Mouse (Mus musculus): ENCODE data around the gene Col6a2. TPM values are rescaled to one million over a fixed set of nuclear protein-coding genes. Genes with fewer than 3 reads are reported as not detected.

Gene Col6a2
- polyA plus RNA-seq (2015; fragmentation: Nextera tagmentation; extraction: Ambion mirVana), result 90.2 and 125 TPM in 2 replicates

DNA sequence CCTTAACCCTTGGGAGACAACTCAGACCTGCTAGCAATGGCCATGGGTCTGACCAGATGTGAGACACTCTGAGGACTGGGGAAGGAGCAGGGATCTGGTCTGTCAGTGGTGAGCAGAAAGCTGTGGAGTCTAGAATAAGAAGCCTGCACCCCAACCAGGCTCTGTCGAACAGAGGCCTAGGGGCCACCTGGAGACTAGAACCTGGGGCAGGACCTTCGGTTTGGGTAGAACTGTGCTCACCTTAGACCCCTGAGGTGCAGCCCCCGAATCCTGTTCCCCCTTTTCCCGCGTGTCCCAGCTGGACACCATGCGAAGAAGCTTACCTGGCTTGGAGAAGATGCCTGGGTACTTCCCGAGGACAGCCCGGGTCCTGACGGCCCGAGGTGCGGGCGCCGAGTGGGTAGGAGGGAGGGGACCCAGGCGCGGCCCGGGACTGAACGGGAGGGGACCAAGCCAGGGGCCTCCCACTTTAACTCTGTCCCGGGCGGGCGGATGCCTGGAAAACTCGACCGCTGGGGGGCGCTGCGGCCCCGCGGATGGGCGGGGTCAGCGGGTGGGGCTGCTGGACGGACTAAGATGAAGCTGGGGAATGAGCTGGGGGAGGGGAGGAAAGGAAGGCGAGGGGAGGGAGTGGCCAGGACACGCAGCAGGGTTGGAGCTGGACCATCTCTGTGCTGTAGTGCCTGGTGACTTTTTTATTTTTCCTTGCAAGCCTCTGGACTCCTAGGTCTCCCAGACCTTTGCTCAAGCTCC lies at the start of gene Col6a2:
Gene Col6a2, minus strand, starts transcription at position 703 of the 753 bp plus-strand sequence.
- H3K9me3 ChIP-seq (replicated peaks), result no peaks in the 10 kb centered on the region
- ATAC-seq (replicated peaks; ENCODE audit: insufficient number of reproducible peaks, insufficient read depth, low FRiP score, low read depth), result peak; percentile 90
- WGBS, result 4% methylated on average over 30 of the region's 31 CpGs
- H3K4me3 ChIP-seq, result peak within 1 kb of the TSS; percentile 65
- H3K4me1 ChIP-seq (replicated peaks), result peaks cover 14% of the 10 kb centered on the region
- peak within 1 kb of the TSS; percentile 71 for H3K27ac ChIP-seq
- peak within 1 kb of the TSS; percentile 75 for H3K9ac ChIP-seq
- H3K36me3 ChIP-seq, result no peaks in the 10 kb centered on the region
- H3K4me2 ChIP-seq, result peak within 1 kb of the TSS; percentile 73
- no peaks in the 10 kb centered on the region for H3K27me3 ChIP-seq

- H3K9ac ChIP-seq, result no peak overlapping the region
- H3K36me3 ChIP-seq, result no peaks in the 10 kb centered on the region
- no peak overlapping the region for H3K27ac ChIP-seq
- no peak overlapping the region for H3K4me3 ChIP-seq
- no peaks in the 10 kb centered on the region for H3K9me3 ChIP-seq (replicated peaks)
- no peaks in the 10 kb centered on the region for H3K27me3 ChIP-seq
- H3K4me1 ChIP-seq (replicated peaks), result no peaks in the 10 kb centered on the region
- 76% methylated on average over 9 of the region's 9 CpGs for WGBS
- H3K4me2 ChIP-seq, result no peak overlapping the region
- ATAC-seq (replicated peaks; ENCODE audit: insufficient number of reproducible peaks, insufficient read depth, low FRiP score, low read depth), result no peak
Observed at GRCm38 (mm10) chr10:76671939-76672338, 48.5 kb upstream of the Col6a2 start.

- Histone ChIP-seq H3K4me3 (no peak overlapping the region), H3K4me2 (no peak overlapping the region), H3K27me3 (no peaks in the 10 kb centered on the region), H3K27ac (peak overlapping the region; percentile 8; the same call in 1 of the 2 replicates), H3K9ac (no peak overlapping the region), H3K4me1 (replicated peaks) (no peaks in the 10 kb centered on the region), H3K36me3 (no peaks in the 10 kb centered on the region), H3K9me3 (replicated peaks) (peaks cover 5% of the 10 kb centered on the region; the same call in 1 of the 2 replicates)
- peak; percentile 51; the same call in 1 of the 2 replicates for ATAC-seq (replicated peaks; ENCODE audit: insufficient number of reproducible peaks, insufficient read depth, low FRiP score, low read depth)
- 50% methylated on average over 7 of the region's 7 CpGs for WGBS
Observed at GRCm38 (mm10) chr10:76668947-76669284, 45.5 kb upstream of the Col6a2 start.

GRCm38 (mm10) chr10:76668261-76668946 lies 45.0 kb upstream of the Col6a2 start:
- Histone ChIP-seq H3K4me3 (no peak overlapping the region), H3K27me3 (no peaks in the 10 kb centered on the region), H3K4me1 (replicated peaks) (no peaks in the 10 kb centered on the region), H3K36me3 (no peaks in the 10 kb centered on the region), H3K9ac (no peak overlapping the region), H3K4me2 (no peak overlapping the region), H3K9me3 (replicated peaks) (peaks cover 5% of the 10 kb centered on the region; the same call in 1 of the 2 replicates), H3K27ac (0 out of 2 replicates have a peak overlapping the region, but pooled peaks have one; percentile 10)
- 71% methylated on average over 4 of the region's 4 CpGs for WGBS
- no peak; the same call in 1 of the 2 replicates for ATAC-seq (replicated peaks; ENCODE audit: insufficient number of reproducible peaks, insufficient read depth, low FRiP score, low read depth)

GRCm38 (mm10) chr10:76667197-76667805 lies 43.9 kb upstream of the Col6a2 start:
- Histone ChIP-seq H3K4me1 (replicated peaks) (no peaks in the 10 kb centered on the region), H3K9ac (no peak overlapping the region), H3K27ac (no peak overlapping the region), H3K9me3 (replicated peaks) (peaks cover 5% of the 10 kb centered on the region; the same call in 1 of the 2 replicates), H3K27me3 (no peaks in the 10 kb centered on the region), H3K4me3 (no peak overlapping the region), H3K36me3 (no peaks in the 10 kb centered on the region), H3K4me2 (no peak overlapping the region)
- 79% methylated on average over 1 of the region's 1 CpGs for WGBS
- no peak for ATAC-seq (replicated peaks; ENCODE audit: insufficient number of reproducible peaks, insufficient read depth, low FRiP score, low read depth)

DNA sequence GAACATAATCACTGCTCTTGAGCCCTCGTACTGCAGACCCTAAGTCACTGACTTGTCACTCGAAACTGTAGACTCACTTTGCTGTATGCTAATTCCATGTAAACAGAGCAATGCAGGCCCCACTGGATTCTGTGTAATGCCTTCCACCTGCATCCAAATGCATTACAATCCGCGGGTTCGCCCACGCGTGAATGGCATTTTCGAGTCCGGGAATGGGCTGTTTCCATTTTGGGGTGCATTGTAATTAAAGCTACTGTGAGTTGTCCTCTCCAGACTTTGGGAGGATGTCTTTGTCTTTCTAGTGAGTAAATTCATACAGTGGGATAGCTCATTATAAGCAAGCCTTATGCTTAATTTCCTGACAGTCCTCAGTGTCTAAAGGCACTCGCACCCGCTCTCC lies 42.1 kb upstream of the Col6a2 start:
- no peak overlapping the region for H3K9ac ChIP-seq
- peaks cover 5% of the 10 kb centered on the region; the same call in 1 of the 2 replicates for H3K9me3 ChIP-seq (replicated peaks)
- H3K4me3 ChIP-seq, result no peak overlapping the region
- no peak overlapping the region for H3K4me2 ChIP-seq
- H3K36me3 ChIP-seq, result no peaks in the 10 kb centered on the region
- no peak for ATAC-seq (replicated peaks; ENCODE audit: insufficient number of reproducible peaks, insufficient read depth, low FRiP score, low read depth)
- H3K4me1 ChIP-seq (replicated peaks), result no peaks in the 10 kb centered on the region
- H3K27ac ChIP-seq, result no peak overlapping the region
- H3K27me3 ChIP-seq, result no peaks in the 10 kb centered on the region
- 91% methylated on average over 11 of the region's 11 CpGs for WGBS

DNA sequence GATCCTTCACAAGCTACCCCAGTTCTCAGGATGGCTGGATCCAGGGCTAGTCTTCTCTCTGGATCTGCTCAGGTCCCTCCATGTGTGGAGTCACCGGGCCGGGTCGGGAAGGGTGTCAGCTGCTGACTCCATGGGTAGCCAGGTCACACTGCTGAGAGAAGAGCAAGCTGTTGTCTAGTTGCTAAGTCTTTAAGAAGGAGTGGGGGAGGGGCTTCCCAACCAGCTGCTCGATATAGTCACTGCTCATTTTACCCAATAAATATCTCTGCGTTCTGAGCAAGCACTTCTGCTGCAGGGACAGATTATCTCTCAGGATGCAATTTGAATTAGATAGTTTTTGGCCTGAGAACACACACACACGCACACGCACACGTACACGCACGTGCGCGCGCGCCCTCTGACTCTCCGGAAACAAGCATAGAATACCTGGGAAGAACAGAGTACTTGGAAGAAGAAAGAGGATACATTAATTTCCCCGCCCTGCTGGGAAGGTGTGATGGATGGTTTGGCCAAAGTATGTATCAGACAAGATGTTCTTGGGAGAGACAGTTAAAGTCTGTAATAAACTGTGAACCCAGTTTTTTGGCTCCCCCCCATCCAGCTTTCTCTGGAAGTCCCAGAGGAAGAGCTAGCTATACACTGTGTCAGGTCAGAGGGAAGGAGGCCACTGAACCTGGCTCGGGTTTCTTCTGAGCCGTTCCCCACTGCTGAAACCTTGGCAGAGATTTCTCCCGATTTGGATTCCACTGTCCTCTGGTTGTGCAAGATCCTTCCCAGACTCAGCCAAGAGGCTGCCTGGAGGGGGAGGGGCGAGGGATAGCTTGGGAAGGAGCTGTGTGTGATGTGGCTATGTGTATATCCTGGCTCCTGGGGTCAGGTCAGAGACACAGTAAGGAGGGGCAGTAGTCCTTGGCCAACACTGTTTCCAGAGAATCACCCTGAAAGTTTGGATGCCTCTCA lies 41.0 kb upstream of the Col6a2 start:
- Histone ChIP-seq H3K27me3 (no peaks in the 10 kb centered on the region), H3K4me1 (replicated peaks) (no peaks in the 10 kb centered on the region), H3K9ac (no peak overlapping the region), H3K36me3 (no peaks in the 10 kb centered on the region), H3K4me2 (no peak overlapping the region), H3K27ac (peak overlapping the region; percentile 25; the same call in 1 of the 2 replicates), H3K9me3 (replicated peaks) (peaks cover 5% of the 10 kb centered on the region; the same call in 1 of the 2 replicates), H3K4me3 (no peak overlapping the region)
- WGBS, result 69% methylated on average over 20 of the region's 20 CpGs
- ATAC-seq (replicated peaks; ENCODE audit: insufficient number of reproducible peaks, insufficient read depth, low FRiP score, low read depth), result peak; percentile 39; the same call in 1 of the 2 replicates

DNA sequence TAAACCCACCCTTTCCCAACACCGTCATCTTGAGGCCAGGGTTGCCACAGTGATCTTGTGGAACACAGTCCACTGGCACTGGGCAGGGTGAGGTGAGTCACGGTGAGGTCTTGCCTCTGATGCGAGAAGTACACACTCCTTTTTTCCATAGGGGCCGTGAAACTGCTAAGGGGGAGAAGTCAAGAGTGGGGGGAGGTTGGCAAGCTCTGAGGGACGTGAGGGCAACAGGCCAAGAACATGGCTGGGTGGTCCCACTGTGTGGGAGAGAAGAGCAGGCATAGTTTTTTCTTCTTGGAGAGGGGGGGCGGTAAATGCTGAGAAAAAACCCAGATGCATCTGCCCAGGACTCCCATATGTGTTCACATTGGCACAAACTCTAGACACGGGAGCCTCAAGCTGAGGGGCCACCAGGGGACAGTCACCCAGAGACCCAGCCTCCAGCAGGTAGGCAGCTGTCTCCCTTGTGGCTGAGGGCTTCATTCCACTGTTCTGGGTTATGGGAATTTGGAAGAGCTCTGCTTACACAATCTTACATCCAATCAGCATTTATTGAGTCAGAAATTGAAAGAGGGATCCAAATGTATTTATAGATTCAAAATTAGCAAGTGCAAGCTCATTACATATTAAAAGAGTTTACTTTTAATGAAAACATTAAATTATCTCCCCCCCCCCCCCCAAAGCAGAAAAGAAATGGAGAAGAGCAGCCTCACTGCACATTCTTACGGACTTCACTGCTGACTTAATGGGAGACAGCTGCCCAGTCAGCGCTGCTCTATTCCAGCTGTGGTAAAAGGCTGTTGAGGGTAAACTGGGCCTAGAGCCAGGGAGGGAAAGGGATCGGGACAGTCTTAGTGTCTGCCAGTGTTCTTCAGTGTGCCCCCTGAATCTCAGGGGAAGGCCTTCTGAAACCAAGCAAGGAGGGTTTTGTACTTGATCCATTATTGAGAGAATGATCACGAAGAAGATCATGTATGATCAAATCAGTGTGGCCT lies 30.2 kb upstream of the Col6a2 start:
- no peak overlapping the region for H3K4me2 ChIP-seq
- no peak overlapping the region for H3K27ac ChIP-seq
- H3K36me3 ChIP-seq, result no peaks in the 10 kb centered on the region
- H3K9ac ChIP-seq, result no peak overlapping the region
- H3K27me3 ChIP-seq, result no peaks in the 10 kb centered on the region
- no peaks in the 10 kb centered on the region for H3K9me3 ChIP-seq (replicated peaks)
- ATAC-seq (replicated peaks; ENCODE audit: insufficient number of reproducible peaks, insufficient read depth, low FRiP score, low read depth), result no peak
- WGBS, result 66% methylated on average over 11 of the region's 11 CpGs
- 0 out of 2 replicates have a peak, but pooled peaks cover 2% of the 10 kb centered on the region for H3K4me1 ChIP-seq (replicated peaks)
- no peak overlapping the region for H3K4me3 ChIP-seq

DNA sequence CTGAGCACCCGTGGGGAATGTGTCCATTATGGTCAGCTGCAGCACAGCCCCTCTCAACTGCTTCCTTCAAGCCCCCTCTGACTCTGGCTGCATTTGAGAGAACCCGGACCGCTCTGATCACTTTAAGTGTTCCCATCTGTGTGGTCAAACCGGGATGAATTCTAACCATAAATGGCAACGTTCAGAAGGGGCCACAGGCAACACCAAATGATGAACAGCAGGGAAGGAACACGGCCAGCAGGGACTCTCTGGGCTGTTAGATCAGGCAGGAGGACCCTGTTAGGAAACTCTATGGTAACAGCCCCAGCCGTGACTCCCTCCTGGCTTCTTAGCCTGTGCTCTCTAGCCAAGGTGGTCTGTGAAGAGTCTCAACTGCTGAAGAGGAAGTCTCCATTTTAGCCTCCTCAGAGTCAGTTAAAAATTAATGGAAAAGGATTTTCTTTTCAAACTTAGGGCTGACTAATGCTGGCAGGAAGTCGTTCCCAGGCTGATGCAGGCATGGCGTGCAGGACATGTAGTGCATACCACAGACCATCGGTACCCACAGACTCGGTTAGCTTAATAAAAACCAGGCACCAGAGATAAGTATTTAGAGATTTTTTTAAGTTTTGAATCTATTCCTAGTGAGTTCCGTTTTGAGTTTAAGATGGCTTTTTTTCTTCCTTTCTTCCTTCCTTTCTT lies 27.4 kb upstream of the Col6a2 start:
- 0 out of 2 replicates have a peak, but pooled peaks cover 2% of the 10 kb centered on the region for H3K4me1 ChIP-seq (replicated peaks)
- H3K27ac ChIP-seq, result peak overlapping the region; percentile 27; the same call in 1 of the 2 replicates
- WGBS, result 46% methylated on average over 12 of the region's 12 CpGs

More for the DNA sequence above, 27.4 kb upstream of the Col6a2 start:
- Histone ChIP-seq H3K9me3 (replicated peaks) (no peaks in the 10 kb centered on the region), H3K9ac (no peak overlapping the region), H3K36me3 (no peaks in the 10 kb centered on the region), H3K4me3 (no peak overlapping the region), H3K27me3 (no peaks in the 10 kb centered on the region; the same call in 1 of the 2 replicates), H3K4me2 (no peak overlapping the region)
- ATAC-seq (replicated peaks; ENCODE audit: insufficient number of reproducible peaks, insufficient read depth, low FRiP score, low read depth), result no peak

Measured in heart, embryonic 15.5 days (tissue).